Mouse (Mus musculus) urinary bladder, adult 2 months (tissue): Measurements from ENCODE around the gene Amz2. TPM values are rescaled to one million over a fixed set of nuclear protein-coding genes. Genes with fewer than 3 reads are reported as not detected.

Source experiments
- DNase-seq: peaks from one replicate; pipeline ENCODE4 v3.0.0; 2022; ENCODE audit warnings: low spot score
- polyA plus RNA-seq: library from polyadenylated mRNA; depleted of rRNA; stranded (reverse); fragments of >200 nt; gene quantifications from 2 replicates; pipeline ENCODE4 v1.2.3, GENCODE M21; 2012; rRNA removed

Gene Amz2
- polyA plus RNA-seq = 46.3 and 47.4 TPM in 2 replicates

GRCm38 (mm10) chr11:109425392-109426271 lies at the start of gene Amz2:
Gene Amz2, plus strand, starts transcription at chr11:109425946.
- DNase-seq = peak; percentile 91

DNA sequence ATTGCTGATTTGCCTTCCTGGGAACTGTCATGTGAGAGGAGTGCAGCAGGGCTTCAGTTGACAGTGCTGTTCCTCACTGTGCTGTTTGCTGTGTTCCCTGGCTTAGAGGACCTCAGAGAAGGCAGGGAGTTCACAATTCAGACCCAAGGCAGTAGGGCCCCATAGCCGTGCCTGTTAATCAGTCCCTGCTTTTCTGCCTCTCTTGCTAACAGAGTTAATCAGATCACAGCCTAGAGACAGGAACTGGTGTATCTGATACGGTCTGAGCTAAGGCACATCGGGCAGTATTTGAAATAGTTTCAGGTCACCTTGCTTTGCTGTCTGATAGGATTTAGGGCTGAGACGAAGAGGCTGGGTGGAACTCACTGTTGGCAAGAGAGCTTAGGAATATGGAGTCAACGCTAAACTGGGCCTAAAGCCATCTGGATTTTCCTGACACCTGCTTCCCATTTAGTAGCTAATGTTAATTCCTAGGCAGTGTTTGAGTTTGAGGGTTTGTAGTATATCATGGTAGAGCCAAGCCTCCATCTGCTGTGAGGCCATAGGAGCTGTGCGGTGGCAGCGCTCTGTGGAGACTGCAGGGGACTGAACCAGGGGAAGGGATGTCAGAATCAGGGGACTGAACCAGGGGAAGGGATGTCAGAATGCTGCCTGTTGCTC lies 49.1 kb upstream of the Amz2 start:
- DNase-seq = no peak

GRCm38 (mm10) chr11:109377477-109377876 lies 48.3 kb upstream of the Amz2 start:
- DNase-seq = no peak

GRCm38 (mm10) chr11:109378051-109378450 lies 47.7 kb upstream of the Amz2 start:
- DNase-seq = no peak

DNA sequence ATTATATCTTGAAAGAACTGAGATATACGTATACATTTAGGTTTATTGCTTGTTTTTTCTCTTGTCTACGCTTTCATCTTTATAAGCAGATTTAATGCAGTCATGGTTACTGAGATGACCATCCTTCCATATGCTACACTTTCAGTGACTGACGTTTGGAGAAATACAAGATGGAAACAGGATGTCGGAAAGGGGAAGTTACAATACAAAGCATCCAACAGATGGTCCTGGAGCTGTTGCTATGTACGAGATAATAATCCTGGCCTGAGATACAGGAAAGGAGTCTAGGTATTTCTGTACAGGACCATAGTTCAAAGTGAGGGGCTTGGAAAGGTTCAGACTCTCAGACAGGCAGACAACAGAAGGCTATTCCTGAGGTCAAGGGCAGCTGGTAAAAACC lies 45.1 kb upstream of the Amz2 start:
- no peak for DNase-seq

GRCm38 (mm10) chr11:109385296-109385695 lies 40.5 kb upstream of the Amz2 start:
- no peak for DNase-seq

DNA sequence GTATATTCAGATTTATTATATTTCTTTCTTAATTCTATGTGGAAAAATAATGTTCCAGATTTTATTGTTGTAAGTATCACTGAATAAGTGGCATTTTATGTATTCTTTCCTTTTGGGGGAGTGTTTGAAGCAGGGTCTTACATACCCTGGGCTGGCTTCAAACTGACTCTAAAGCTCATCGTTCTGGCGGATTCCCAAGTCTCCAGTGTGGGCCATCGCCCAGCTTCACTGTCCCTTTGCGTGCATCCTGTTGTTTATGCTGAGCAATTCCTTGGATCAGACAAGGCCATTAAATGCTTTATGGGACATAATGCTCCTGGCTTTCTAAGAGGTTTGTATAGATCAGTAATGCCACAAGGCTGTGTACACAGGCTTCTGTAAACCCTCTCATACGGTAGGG lies 36.7 kb upstream of the Amz2 start:
- no peak for DNase-seq

DNA sequence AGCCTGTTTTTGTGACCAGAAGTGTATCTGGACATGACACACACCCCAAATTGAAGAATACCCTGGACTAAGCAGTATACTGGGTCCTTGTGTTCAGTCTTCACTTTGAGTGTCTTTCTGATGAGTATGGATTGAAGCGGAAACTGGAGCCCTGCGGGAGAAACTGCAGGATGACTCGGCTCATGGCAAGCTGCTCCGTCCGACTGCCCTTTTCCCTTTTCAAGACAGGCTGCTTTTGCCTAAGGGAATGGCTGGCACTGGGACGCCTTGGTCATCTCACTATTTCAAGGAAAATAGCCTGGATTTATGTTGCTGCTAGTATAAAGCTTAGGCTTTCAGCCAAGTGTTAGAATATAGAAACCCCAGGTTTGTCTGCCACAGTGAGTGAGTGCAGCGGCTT lies 34.5 kb upstream of the Amz2 start:
- no peak for DNase-seq

GRCm38 (mm10) chr11:109391760-109392159 lies 34.0 kb upstream of the Amz2 start:
- no peak for DNase-seq

- no peak for DNase-seq
Measured at GRCm38 (mm10) chr11:109392601-109393000, 33.1 kb upstream of the Amz2 start.

- no peak for DNase-seq
Measured at GRCm38 (mm10) chr11:109394758-109395157, 31.0 kb upstream of the Amz2 start.

- DNase-seq = no peak
Measured at GRCm38 (mm10) chr11:109395291-109395690, 30.5 kb upstream of the Amz2 start.

DNA sequence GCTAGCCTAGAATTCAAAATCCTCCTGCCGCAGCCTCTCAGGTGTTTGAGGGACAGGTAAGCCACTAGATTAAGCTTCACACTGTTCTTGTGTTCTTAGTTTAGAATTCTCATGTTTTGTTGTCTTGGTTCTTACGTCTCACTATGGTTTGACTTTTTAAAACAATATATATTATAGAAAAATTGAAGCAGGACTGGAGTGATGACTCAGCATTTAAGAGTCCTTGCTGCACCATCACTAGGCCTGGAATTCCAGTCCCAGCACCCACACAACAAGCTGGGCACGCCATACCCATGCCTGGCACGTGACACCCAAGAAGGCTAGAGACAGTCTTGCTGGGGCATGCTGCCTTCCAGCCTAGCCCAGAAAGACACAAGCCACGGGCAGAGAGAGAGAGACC lies 19.3 kb upstream of the Amz2 start:
- no peak for DNase-seq

DNA sequence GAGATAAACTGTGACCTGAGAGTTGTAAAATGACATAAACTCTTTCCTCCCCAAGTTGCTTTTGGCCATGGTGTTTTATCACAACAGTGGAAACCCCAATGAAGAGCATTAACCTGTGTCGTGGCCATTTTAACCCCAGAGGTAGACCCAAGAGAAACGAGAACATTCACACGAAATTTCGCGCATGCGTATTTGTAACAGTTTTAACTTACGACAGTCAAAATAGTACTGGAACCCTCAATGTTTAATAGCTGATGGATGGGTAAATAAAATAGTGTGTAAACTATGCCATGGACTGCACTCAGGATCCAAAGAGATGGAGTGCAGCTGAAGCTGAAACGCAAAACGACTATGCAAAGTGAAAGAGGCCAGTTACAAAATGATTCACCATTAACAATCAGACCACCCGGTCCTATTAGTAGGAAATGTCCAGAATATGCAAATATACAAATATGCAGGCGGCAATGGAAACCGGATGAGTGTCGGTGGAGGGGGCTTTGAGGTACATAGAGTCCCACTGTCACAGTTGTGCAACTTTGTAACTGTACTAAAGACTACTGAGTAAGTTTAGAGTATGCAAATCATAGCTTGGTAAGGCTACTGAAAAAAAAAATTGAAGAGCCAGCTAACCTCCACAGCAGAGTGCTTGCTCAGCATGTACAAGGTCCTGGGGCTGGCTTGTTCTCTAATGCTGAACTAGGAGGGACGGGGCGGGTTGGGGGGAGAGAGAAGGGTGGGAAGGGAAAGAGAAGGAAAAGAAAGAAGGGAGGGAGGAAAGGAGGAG lies 15.4 kb upstream of the Amz2 start:
- no peak for DNase-seq

GRCm38 (mm10) chr11:109413617-109414016 lies 12.1 kb upstream of the Amz2 start, which contains the start of gene 9930022D16Rik:
Gene 9930022D16Rik, plus strand, starts transcription at chr11:109413917.
- DNase-seq = no peak

DNA sequence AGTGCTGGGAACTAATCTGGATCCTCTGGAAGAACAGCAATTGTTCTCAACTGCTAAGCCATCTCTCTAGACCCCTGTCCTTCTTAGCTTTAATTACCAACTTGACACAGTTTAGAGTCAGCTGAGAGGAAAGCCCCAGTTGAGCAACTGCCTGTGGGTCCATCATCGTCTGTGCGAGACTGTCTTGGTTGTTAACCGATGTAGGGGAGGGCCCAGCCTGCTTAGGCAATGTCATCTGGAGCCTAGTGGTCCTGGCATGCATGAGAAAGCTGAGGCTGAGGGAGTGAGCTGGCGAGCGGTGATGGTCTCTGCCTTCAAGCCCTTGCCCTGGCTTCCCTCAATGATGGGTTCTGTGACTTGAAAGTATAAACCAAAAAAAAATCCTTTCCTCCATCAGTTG lies 10.9 kb upstream of the Amz2 start:
- no peak for DNase-seq

DNA sequence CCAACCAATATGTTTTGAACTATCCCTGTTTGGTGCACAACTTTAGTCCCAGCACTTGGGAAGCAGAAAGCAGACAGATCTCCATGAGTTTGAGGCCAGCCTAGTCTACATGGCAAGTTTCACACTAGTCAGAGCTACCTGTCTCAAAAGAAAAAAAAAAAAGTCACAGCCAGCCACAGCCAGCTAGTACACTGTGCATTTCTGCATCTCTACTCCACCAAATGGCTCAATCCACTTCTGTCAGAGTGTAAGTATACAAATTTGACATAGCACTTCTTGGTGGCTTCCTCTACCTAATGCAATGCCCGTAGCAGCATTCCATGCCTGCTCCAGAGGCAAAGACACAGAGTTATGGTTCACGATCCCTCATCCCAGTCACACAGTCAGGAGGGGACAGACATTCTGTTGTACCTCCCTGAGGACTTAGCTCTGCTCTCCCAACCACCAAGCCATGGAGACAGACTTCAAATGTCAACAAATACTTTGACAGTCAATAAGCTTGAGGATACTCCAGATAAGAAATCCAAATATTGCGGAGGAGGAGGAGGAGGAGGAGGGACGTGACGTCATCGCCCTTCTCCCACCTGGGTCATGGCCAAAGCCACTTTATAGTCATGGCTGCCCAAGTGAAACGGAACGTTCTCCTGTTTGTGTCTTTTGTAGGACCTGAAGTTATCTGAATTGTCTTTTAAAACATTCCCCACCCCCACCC lies 8.9 kb upstream of the Amz2 start:
- DNase-seq = no peak

DNA sequence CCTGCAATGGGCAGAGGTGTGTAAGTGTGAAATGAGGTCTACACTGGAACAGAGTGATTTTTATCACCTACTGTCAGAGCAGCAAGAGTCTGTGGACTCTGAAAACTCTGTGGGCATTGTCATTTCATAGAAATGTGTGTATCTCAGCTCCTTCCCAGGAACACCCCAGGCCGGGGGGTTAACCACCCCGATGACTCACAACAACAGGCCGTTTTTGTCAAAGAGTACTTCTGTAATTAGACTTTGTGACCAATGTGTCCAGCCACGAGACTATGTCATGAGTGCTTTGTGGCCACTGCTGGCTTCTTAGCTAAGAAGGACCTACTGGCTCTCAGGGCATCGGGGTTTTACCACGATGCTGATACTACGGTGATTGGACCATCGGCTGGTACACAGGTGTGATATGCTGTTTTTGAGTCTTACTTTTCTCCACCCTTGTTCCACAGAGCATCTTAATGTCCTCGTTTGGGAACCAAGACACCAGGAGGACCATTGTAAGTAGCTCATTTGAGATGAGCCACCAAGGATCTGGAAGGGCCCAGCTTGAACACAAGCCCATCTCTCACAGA lies 8.2 kb upstream of the Amz2 start:
- no peak for DNase-seq

GRCm38 (mm10) chr11:109419461-109419860 lies 6.3 kb upstream of the Amz2 start:
- no peak for DNase-seq

DNA sequence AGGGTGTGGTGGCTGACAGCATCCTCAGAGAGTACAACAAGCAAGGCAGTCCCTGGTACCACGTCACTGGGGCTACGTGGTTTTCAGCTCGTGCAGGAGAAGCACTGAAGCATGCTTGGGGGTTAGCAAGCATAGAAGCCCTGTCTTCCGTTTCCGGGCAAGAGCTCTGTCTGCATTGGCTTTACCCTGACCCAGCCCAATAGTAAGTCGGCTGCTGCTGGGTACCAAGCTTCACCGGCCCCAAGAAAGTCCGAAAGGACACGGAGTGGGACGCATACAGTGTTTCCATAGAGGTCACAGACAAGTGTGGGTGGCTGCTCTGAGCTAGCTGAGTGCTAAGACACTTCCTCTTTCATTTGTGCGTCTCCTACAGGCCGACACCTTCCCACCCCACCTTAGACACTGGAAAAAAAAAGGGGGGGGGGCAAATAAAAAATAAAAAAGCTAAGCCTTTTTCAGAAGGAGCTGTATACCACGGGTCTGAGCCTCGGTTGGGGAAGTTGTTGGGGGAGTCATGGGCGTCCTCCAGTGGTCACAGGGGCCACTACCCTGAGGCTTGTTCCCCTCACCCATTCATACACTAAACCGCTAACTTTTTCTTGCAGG lies 5.7 kb upstream of the Amz2 start:
- DNase-seq = no peak

- no peak for DNase-seq
Measured at GRCm38 (mm10) chr11:109420567-109420962, 5.2 kb upstream of the Amz2 start.
